Mouse (Mus musculus) right cerebral cortex, postnatal 14 days (tissue): ENCODE data around the gene Meaf6.

Experiments used
- DNase-seq: peaks from one replicate; pipeline ENCODE4 v3.0.0; 2022

Meaf6 gene

DNA sequence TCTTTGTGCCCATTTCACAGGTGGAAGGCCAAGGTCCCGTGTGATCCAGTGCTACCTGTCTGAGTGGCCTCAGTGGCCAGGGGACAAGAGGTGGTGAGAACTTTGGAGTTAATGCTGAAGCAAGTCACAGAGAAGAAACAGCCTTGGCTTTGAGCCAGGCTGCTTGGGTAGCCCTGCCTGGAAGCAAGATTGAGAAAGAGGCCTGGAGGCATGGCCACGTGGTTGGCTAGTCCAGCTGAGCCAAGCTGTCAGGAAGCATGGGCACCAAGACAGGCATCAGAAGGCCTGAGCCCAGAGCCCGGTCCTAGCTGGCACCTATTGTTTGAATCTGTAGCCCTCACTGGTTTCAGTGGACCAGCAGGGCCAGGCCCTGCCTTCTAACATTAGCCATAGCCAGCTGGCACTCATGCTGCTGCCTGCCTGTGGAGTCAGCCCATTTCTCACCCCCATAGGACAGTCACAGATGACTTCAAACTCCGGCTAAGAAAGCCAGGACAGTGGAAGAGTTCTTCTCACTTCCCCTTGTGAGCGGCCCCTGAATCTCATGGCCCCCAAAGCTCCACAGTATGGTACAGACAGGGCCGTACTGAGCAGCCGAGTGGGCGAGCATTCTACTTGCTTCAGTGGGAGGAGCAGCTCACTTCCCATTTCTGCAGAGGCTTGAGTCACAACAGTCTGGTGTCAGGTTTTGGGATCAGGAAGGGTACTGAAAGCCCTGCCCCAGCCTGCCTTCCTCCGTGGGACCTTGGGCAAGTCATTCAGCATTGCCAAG, 31.3 kb downstream of the Meaf6 start:
- DNase-seq = peak; percentile 60

DNA sequence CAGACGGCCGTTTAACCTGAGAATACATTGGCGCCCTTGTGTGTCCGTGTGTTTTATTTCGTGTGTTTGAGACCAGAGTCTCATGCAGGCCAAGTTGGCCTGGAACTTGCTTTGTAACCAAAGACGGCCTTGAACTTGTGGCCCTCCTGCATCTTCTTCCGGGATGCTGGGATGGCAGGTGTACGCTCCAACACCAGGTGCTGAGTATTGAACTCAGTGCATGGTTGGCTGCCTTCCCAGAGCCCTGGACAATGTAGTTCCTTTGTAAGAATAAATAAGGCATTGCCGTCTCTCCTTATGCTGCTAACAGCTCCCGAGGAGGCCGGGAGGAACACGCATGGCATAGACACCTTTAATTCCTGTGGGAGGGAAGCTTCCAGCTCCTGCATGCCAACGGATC, 32.0 kb downstream of the Meaf6 start:
- DNase-seq = no peak

DNA sequence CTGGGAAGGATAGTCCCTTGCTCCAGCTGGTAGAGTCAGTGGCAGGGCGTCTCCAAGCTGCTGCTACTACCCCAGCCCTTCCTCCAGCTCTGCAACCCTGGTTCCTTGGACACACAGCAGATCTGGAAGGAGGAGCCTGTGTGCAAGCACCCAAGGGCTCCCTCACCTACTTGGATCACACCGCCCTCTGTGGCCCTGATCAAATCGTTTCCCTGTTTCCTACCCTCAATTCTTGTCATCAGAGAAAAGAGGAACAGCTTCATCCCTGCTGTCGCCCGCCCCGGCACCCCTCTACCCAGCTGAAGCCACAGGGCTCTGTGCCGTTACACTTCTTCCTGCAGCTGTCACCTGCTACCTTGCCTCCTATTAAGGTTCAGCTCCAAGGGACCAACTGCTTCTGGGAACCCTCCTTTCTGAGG, 33.0 kb downstream of the Meaf6 start:
- DNase-seq = no peak

DNA sequence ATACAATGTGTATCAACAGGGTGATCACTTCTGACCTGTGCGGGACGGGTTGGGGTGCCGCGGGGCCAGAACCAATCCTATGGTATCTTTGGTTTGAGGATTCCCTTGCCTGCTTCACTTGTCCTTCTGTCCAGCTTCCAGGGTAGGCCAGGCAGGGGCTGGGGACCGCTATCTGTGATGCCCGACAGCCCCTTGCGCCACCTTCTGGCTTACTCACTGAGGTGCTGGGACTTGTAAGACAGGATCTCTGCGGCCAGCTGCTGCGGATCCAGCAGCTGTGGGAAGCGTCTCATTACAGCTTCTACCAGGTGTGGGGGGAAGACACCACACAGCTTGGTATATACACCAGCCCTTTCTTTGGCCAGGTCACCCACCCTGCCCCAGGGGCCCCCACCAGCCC, 34.1 kb downstream of the Meaf6 start:
- no peak for DNase-seq

DNA sequence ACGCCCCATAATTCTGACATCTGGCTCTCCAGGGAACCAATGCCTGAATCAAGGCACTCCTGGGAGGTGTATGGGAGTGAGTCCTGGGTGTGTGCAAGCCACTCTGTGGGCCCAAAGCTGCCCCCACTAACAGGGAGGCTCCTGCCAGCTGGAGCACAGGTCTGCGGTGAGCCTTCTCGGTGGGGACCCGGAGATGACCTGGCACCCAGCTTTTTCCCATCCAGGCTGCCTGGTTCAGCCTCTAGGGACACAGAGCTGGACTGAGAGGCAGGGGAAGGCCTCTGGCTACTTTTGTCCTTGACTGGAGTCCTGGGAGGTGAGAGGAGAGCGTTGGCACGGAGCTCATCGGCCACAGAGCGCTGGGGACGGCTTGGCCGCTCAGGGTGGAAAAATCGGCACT, 34.8 kb downstream of the Meaf6 start:
- no peak for DNase-seq

DNA sequence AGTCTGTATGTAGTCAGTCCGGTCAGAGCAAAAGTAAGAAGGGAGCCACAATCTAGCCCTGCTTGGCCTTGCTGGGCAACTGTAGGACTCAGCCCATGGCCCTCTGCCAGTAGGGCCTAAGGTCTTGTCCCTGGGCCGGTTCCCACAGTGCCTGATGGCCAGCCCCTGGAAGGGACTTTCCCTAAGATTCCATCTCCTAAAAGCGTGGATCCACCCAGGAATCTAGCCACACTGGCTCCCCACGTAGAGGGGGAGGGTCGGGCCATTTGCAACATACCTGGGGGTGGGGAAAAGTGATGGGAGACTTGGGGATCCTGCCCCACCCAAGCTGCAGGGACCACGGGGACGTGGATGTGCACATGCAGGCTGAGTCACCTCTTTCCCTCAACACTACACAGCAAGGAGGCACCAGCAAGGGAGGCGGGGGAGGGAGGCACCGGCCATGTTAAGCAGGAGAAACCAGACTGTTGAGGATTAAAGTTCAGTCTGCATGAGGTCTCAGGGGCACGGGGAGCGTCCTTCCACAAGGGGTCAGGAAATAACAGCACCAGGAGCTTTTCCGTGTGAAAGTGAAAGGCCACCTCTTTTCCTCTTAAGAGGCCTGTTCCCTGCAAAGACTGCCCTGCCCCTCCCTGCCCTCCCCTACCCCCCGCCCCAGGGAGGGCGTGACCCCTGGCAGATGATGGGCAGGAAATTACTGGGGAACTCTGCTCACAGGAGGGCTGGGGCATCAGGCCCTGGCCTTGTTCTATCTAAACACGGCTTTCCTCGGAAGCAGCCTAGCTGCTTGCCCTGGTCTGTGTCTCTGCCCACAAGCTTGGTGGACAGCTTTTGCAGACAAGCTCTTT, 37.7 kb downstream of the Meaf6 start:
- no peak for DNase-seq

DNA sequence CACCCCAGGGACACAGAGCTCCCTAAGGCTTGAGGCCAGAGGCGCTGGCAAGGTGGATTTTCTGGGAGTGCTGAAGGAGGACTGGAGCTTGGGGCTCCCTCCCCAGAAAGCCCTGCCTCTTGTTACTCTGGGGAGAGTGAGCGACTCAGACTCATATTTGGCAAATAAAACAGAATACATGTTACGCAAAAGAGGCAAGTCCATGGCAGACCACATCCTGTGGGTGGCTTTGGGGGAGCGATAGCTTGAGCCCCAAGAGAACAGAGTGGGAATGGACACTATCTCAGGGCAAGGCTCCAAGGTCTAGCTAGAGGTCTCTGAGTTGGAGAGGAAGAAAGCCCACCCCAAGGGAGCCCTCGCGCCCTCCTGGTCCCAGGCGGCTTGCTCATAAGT, 38.3 kb downstream of the Meaf6 start:
- no peak for DNase-seq

DNA sequence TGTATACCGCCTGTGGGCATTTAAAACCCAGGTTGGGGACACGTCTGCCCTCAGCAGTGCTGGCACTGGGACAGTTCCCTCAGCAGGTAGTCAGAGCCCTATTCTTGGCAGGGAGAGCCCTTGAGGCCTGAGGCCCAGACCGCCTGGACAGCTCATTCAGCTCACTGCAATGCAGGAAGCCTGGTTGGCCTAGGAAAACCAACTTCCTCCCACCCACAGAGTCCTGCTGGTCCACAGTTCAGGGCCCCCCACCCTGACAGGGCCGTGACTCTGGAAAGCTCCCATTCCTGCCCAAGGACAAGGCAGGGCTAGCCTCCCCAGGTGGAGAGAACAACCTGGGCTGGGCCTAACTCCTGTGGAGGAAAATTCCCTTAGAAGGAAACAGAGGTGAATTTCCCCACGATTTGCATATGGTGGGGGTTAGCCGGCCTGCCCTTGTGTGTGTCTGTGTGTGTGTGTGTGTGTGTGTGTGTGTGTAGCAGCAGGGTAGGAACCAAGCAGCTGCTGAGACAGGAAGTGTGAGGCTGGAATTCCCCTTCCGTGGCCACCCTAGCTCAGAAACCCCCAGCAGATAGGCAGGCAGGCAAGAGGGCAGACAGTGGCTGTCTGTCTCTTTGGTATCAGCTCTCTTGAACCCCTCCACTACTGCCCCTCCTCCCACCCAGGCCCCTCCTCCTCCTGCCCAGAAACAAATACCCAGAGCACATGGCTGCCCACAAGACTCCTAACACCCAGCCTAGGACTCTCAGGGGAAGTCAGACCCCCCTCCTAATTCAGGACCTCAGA, 39.7 kb downstream of the Meaf6 start:
- DNase-seq = no peak

DNA sequence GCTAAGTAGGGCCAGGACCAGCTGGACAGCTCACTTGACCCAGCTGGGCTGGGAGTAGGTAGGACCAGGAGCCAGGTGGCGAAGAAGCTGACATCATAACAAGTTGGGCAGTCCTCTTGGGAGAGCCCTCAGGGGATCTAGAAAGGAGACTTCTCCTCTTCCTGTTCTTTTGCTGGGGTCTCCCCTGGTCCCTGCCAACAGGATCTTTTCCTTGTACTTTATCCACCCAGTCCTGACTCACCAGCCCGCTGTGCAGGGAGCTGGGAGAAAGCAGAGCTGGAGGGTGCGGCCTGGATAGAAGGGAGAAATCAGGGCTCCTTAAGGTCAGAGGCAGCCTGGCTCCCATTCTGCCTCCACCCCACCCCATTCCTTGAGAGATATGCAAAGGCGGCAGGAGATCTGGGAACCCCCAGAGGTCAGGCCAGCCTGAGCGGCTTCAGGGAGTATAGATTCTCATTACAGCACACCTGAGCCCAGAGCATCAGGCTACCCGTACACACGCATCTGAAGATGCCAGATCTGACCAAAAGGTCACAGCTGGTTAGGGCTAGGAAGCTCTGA, 40.5 kb downstream of the Meaf6 start:
- DNase-seq = no peak

DNA sequence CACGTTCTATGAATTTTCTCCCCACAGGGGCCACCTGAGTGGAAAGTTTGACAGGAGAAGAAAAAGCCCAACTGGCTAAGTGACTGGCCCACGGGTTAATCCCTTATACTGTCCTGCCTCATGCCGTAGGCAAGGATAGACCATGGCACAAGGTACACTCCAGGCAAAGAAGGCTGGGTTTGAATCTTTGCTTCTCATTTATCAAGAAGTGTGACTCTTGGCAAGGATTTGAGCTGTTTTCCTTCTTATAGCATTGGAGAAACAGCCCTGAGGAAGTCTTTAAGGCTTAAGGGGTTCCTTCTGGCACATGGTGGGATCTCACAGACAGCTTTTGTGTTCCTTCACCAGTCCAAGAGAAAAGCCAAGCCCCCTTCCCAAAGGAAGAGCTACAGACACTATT, 41.3 kb downstream of the Meaf6 start:
- DNase-seq = no peak

DNA sequence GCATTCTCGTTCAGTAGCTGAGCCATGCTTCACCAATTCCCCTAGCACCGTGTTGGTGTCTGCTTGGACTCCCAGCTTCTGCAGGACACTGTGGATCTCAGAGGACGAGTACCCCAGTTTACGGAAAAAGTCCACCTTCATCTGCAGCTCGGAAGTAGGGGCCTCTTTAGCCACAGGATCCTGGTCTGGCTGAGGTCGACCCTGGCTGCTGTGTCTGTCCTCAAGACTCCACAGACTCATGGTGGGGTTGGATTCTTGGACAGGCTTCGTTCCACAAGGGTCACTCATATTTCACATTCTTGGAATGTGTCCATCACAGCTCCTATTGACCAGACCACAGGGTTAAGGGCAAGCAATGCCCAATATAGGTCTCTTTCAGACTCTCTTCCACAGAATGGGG, 41.8 kb downstream of the Meaf6 start:
- DNase-seq = no peak

DNA sequence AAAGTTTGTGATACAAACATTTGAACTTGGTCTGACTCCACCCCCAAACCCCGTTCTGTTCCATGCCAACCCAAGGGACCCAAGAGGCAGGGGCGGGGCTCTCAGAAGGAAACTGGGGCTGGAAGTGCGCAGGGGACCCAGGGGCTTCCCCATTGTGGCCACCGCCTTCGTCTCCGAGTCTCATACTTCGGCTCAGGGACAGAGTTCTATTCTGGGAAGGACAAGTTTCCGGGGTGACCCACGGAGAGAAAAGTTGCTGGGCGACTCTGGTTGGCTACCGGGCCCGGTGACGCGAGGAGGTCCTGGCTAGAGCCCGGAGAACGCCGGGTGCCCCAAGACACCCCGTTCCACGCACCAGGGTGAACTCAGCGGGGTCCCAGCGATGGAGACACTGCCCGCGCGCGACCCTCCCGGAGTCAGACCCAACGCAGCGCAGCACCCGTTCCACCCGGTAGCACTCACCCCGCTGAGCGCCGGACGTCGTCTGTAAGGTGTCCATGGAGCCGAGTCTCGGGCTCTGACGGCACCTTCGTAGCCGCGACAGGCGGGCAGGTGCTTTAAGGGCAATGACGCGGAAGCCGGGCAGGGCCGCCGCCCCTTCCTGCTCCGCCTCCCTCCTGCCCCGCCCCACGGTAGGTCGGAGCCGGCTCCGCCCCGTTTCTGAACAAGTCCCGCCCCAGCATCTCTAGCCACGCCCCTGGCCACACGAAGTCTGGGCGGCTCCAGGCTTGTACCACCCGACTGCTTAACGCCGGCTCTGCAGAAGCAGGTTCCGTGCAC, 42.6 kb downstream of the Meaf6 start, which contains the start of gene Zc3h12a:
Gene Zc3h12a, minus strand, starts transcription at position 536 of the 780 bp plus-strand sequence.
- DNase-seq = peak; percentile 75

DNA sequence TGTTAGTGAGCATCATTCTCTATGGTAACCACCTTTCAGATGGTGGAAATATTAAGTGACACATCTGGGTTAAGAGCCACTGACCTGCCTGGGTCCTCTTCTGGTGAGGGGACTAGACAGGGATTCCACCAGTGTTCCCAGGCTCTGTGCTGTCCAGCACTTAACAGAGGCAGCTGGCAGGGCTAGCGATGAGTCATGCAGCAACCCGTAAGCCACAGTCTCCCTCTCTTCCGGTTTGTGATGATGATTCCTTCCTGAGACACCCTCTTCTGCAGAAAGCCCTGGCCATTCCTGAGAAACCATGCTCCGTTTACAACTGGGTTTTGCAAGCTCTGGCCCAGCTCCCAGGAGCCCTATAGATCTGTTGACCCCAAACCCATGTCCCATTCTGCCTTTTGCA, 46.6 kb downstream of the Meaf6 start:
- DNase-seq = no peak

DNA sequence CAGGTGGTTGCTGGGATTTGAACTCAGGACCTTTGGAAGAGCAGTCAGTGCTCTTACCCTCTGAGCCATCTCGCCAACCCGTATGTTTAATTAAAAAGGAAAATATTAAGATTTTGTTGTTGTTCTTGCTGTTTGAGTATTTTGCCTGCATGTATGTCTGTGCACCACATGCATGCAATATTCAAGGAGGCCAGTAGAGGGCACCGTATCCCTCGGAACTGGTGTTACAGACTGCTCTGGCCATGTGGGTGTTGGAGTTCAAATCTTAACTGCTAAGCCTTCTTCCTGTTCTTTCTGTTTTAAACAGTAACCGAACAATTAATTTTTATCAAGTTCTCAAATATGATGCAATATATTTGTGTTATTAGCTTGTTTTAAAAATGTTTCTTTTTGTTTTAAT, 47.5 kb downstream of the Meaf6 start:
- peak; percentile 71 for DNase-seq

DNA sequence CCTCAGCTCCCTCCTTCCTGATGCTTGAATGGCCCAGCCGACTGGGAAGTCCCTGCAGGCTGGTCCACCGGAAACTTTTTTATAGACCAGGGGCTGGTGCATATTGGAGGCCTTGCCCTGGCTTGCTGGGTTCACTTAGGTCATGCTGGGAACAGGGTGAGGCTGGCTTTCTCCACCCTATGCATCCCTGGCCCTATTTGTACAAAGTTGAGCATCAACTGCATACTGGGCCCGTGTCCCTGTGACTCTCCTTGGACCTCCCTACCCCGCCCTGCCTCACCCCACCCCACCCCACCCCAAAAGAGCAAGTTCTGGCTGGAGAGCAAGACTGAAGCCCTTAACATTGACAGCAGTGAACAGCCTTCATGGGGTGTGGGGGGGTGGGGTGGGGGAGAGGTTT, 49.3 kb downstream of the Meaf6 start:
- DNase-seq = no peak

DNA sequence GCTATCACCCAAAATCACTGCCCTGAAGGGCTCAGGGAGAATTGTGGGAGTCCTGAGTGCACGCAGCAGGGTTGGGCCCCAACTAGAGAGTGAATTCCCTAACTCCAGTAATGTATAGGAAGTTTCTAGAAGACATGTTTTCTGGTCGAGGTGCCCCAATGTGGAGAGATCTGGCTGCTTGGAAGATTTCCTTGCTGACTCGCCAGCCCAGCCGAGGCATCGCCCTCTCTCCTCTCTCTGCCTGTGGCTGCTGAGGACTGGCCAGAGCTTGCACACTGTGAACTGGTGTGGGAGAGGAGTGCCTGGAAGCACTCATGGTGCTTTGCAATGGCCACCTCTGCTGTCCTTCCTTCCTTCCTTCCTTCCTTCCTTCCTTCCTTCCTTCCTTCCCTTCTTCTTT, 49.7 kb downstream of the Meaf6 start:
- no peak for DNase-seq

DNA sequence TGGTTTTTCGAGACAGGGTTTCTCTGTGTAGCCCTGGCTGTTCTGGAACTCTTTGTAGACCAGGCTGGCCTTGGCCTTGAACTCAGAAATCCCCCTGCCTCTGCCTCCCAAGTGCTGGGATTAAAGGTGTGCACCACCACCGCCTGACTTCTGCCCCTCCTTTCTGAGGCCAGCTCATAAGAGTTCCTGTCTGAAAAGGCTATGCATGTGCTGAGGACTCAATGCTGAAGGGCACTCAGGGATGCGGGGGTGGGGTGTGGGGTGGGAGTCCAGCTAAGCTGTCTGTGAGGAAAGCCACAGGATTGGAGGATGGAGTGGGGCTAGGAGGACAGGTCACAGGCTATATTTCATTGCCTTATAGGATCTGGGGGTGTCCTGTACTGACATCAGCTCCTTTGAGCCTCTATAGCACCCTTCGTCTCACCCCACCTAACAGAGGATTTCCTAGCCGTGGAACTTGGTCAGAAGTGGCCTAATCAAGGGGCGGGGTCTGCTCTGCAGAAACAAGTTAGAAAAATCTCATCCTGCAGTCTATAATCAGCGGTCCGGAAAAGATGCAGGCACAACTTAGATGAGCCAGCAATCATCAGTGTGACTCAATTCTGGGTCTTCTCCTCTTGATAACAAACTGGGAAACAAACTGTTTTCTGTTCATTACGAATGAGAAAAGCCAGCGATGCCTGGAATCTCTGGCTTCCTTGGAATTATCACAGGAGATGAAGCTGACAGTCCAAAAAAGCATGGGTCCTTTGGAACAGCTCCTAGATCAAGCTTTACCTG, 50.3 kb downstream of the Meaf6 start:
- DNase-seq = no peak

DNA sequence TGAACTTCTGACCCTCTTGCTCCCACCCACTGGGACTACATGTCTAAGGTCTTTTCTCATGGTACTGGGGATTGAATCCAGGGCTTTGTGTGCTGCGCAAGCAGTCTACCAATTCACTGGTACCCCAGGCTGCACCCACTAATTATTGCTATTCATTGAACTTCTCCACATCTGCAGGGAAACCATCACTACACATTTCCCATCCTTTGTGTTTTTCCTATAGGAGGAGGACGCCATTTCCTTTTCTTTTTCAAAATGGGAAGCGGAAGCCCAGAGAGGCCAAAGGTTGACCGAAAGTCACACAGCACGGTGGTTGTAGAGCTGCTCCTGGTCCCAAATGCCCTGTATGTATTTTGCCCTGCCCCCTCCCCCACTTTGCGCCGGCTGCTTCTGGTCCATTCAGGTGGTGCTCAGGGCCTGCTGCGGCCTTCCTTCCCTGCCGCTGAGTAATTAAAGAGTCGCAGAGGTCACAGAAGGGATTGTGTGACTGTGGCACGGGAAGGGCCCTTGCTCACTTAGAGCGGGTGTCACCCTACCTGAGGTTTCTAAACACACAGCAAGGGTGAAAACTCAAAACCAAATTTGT, 51.5 kb downstream of the Meaf6 start:
- DNase-seq = no peak

DNA sequence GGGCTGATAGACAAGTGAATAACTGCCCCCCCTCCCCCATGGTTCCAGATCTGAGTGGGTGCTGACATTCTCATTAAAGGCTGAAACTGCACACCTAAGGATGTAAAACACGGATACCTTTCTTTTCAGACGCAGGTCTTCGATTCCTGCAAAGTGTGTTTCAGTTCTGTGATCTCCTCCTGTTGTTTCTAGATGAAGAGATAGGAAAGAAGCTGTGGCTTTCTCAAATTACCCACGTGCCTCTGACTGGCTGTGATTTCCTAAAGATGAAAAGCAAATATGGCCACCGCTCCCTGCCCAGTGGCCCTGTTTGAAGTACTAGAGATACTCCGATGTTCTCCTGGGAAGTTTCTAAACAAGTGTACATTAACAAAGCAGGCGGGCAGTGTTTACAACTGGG, 53.4 kb downstream of the Meaf6 start:
- DNase-seq = no peak

DNA sequence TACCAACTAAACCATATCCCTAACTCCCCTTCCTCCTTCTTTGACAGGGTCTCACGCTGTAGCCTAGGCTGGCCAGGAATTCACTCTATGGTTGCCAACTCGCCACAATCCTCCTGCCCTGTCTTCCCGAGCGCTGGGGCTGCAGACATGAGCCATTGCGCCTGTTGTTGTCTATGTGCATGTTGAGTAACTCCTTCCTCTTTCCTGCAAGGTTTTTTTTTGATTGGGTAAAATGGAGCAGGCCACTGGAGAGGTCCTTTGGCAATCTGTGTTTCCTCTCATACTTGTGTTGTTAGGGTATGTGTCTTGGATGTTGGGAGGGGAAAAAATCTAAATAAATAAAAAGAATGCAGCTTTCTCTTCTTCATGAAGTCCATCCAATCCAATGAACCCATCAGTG, 59.3 kb downstream of the Meaf6 start:
- no peak for DNase-seq

DNA sequence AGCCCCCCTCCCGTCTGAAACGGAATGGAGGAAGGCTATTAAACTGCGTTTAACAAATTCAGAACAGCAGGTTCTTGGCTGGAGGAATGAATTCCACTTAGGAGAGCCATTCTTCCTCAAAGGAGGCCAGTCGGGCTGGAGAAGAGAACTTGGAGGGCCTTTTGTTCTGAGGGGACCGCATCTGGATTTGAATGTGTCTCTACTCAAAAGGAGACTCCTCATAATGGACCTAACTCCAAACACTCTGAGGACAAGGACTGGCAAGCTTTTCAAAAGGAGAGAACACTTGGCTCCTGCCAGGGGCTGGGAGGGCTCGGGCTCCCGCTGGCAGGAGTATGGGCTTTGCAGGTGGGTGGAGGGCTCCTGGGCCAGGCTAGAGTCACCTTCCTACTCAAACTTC, 59.7 kb downstream of the Meaf6 start:
- no peak for DNase-seq
